Mouse (Mus musculus): ENCODE data around the gene Ptprh.

GRCm38 (mm10) chr7:4608002-4608401 is 4.2 kb upstream of the Ptprh start:
- TF ChIP-seq CTCF (conservative IDR thresholded peaks at IDR 0.05 in 1 of 2, IDR thresholded peaks at IDR 0.05 in 1 of 2; ENCODE audit: low read depth in 2 of 2, low read length in 2 of 2) (no peak), MAX (IDR thresholded peaks at IDR 0.05; ENCODE audit: low read length) (no peak), USF1 (IDR thresholded peaks at IDR 0.05; ENCODE audit: low read depth, low read length) (no peak), EP300 (IDR thresholded peaks at IDR 0.05; ENCODE audit: low read length) (no peak), POLR2A (IDR thresholded peaks at IDR 0.05; ENCODE audit: low read depth, low read length) (no peak)
